Mouse (Mus musculus) CH12.LX (cell line): ENCODE measurements at regions not wholly inside any gene's neighbourhood (a gene's known extent, or its start where the extent isn't known, plus 50 kb on each side); places are given as distances from the start of the nearest gene placed in this dataset.

Experiments used
- DNase-seq: peaks from one replicate; pipeline ENCODE4 v3.0.0-alpha.2; 2013; ENCODE audit errors: extremely low read depth
- H3K27ac ChIP-seq: 2 replicates; pipeline ENCODE4 v1.5.1; 2012; ENCODE audit warnings: low read depth, mild to moderate bottlenecking, control low read depth, moderate library complexity; ENCODE audit not compliant: insufficient read depth
- H3K27me3 ChIP-seq: replicated peaks from 2 replicates; pipeline ENCODE3; 2012; ENCODE audit warnings: inconsistent platforms
- H3K36me3 ChIP-seq, 2 experiments: replicated peaks in 1 of 2; 2 replicates each; pipeline versions ENCODE3 to v1.6.1; 2012; ENCODE audit warnings: inconsistent platforms in 1 of 2, low read length in 1 of 2, mild to moderate bottlenecking in 1 of 2, mixed read lengths in 1 of 2, moderate library complexity in 1 of 2; ENCODE audit not compliant: control insufficient read depth in 1 of 2, insufficient read depth in 1 of 2
- H3K4me1 ChIP-seq, 2 experiments: 2 replicates each; pipeline ENCODE4 v1.6.1; 2012; ENCODE audit warnings: inconsistent platforms in 1 of 2, moderate library complexity in 1 of 2; ENCODE audit not compliant: insufficient read depth in 2 of 2, control insufficient read depth in 1 of 2
- H3K4me2 ChIP-seq: 2 replicates; pipeline ENCODE4 v1.6.1; 2012; ENCODE audit warnings: low read depth, mild to moderate bottlenecking, control low read depth; ENCODE audit not compliant: poor library complexity, insufficient read depth, severe bottlenecking
- H3K4me3 ChIP-seq, 3 experiments: fragments of 150-350 bp in 1 of 3; sonication (generic) in 1 of 3; replicated peaks in 1 of 3; 2 replicates each; pipeline versions ENCODE3 to v1.5.1; 2011 to 2012; ENCODE audit warnings: low read depth in 2 of 3, low read length in 2 of 3, mild to moderate bottlenecking in 2 of 3, moderate library complexity in 2 of 3, control low read depth in 1 of 3, improper control_type of control experiment in 1 of 3, inconsistent platforms in 1 of 3, mixed read lengths in 1 of 3; ENCODE audit not compliant: poor library complexity in 1 of 3
- H3K79me2 ChIP-seq: replicated peaks from 2 replicates; pipeline ENCODE4 v1.6.1; 2012; ENCODE audit warnings: mild to moderate bottlenecking, moderate library complexity; ENCODE audit not compliant: control insufficient read depth, poor library complexity, insufficient read depth, severe bottlenecking; ENCODE audit errors: extremely low read depth
- H3K9ac ChIP-seq: 2 replicates; pipeline ENCODE4 v1.6.1; 2012; ENCODE audit warnings: low read depth, mild to moderate bottlenecking, control low read depth, moderate library complexity; ENCODE audit not compliant: insufficient read depth
- H3K9me3 ChIP-seq: replicated peaks from 2 replicates; pipeline ENCODE3; 2012; ENCODE audit warnings: low read length, inconsistent platforms, mixed read lengths
- BHLHE40 ChIP-seq: IDR thresholded peaks from 2 replicates; pipeline ENCODE4 v1.6.1; 2011; ENCODE audit warnings: mild to moderate bottlenecking, low read depth, low read length, improper control_type of control experiment
- CHD1 ChIP-seq: IDR thresholded peaks from 2 replicates; pipeline ENCODE4 v1.6.1; 2012; ENCODE audit warnings: low read depth, low read length, improper control_type of control experiment, inconsistent platforms
- CHD2 ChIP-seq: IDR thresholded peaks from 2 replicates; pipeline ENCODE4 v1.6.1; 2011; ENCODE audit warnings: low read length, improper control_type of control experiment
- CTCF ChIP-seq, 2 experiments: IDR thresholded peaks in 1 of 2; conservative IDR thresholded peaks in 1 of 2; 2 replicates each; pipeline ENCODE4 v1.5.1; 2011 to 2012; ENCODE audit warnings: low read depth in 2 of 2, low read length in 2 of 2, improper control_type of control experiment in 1 of 2, inconsistent platforms in 1 of 2, mild to moderate bottlenecking in 1 of 2, moderate library complexity in 1 of 2
- ELF1 ChIP-seq: IDR thresholded peaks from 2 replicates; pipeline ENCODE4 v1.6.1; 2014; ENCODE audit warnings: low read depth, mild to moderate bottlenecking, inconsistent platforms, low read length, improper control_type of control experiment
- EP300 ChIP-seq: IDR thresholded peaks from 2 replicates; pipeline ENCODE4 v1.6.1; 2011; ENCODE audit warnings: low read length, improper control_type of control experiment
- HCFC1 ChIP-seq: IDR thresholded peaks from 2 replicates; pipeline ENCODE4 v1.6.1; 2012; ENCODE audit warnings: low read depth, mild to moderate bottlenecking, inconsistent platforms, low read length, improper control_type of control experiment
- IRF4 ChIP-seq: IDR thresholded peaks from 2 replicates; pipeline ENCODE4 v1.6.1; 2014; ENCODE audit warnings: low read depth, mild to moderate bottlenecking, inconsistent platforms, low read length, improper control_type of control experiment
- MAZ ChIP-seq: IDR thresholded peaks from 2 replicates; pipeline ENCODE4 v1.6.1; 2012; ENCODE audit warnings: low read depth, mild to moderate bottlenecking, inconsistent platforms, low read length, improper control_type of control experiment, moderate library complexity
- MXI1 ChIP-seq: IDR thresholded peaks from 2 replicates; pipeline ENCODE4 v1.6.1; 2011; ENCODE audit warnings: mild to moderate bottlenecking, low read depth, low read length, improper control_type of control experiment
- MYC ChIP-seq: IDR thresholded peaks from 2 replicates; pipeline ENCODE4 v1.6.1; 2011; ENCODE audit warnings: low read depth, mild to moderate bottlenecking, improper control_type of control experiment, low read length
- NELFE ChIP-seq: IDR thresholded peaks from 2 replicates; pipeline ENCODE4 v1.6.1; 2011; ENCODE audit warnings: low read depth, low read length, improper control_type of control experiment
- NRF1 ChIP-seq: IDR thresholded peaks from 2 replicates; pipeline ENCODE4 v1.6.1; 2014; ENCODE audit warnings: low read depth, mild to moderate bottlenecking, inconsistent platforms, low read length, improper control_type of control experiment, moderate library complexity
- PAX5 ChIP-seq: IDR thresholded peaks from 2 replicates; pipeline ENCODE4 v1.6.1; 2012; ENCODE audit warnings: low read length, inconsistent platforms, mixed read lengths
- POLR2AphosphoS2 ChIP-seq: IDR thresholded peaks from 2 replicates; pipeline ENCODE4 v1.6.1; 2011; ENCODE audit warnings: low read depth, low read length, improper control_type of control experiment
- SMC3 ChIP-seq: IDR thresholded peaks from 2 replicates; pipeline ENCODE4 v1.6.1; 2011; ENCODE audit warnings: low read depth, low read length, improper control_type of control experiment
- TBP ChIP-seq: conservative IDR thresholded peaks from 2 replicates; pipeline ENCODE4 v1.6.1; 2011; ENCODE audit warnings: low read depth, low read length, improper control_type of control experiment
- USF1 ChIP-seq: IDR thresholded peaks from 2 replicates; pipeline ENCODE4 v1.6.1; 2014; ENCODE audit warnings: low read depth, mild to moderate bottlenecking, inconsistent platforms, low read length, improper control_type of control experiment
- USF2 ChIP-seq: conservative IDR thresholded peaks from 2 replicates; pipeline ENCODE4 v1.6.1; 2011; ENCODE audit warnings: low read depth, low read length, improper control_type of control experiment
- ZKSCAN1 ChIP-seq: IDR thresholded peaks from 2 replicates; pipeline ENCODE4 v1.6.1; 2012; ENCODE audit warnings: low read depth, inconsistent platforms, low read length, improper control_type of control experiment, borderline replicate concordance
- ZMIZ1 ChIP-seq: IDR thresholded peaks from 2 replicates; pipeline ENCODE4 v1.6.1; 2012; ENCODE audit warnings: low read depth, mild to moderate bottlenecking, inconsistent platforms, low read length, improper control_type of control experiment
- ZNF384 ChIP-seq: IDR thresholded peaks from 2 replicates; pipeline ENCODE4 v1.6.1; 2012; ENCODE audit warnings: low read depth, low read length, improper control_type of control experiment, inconsistent platforms
- dilution Hi-C: fragments of 300-500 bp; cut with MboI; formaldehyde crosslinking; loops from 2 replicates; pipeline ENCODE4 v1.14.3; 2020; ENCODE audit warnings: low sequenced_read_pairs; ENCODE audit not compliant: extremely low pct_unique_long_range_greater_than_20kb, extremely low pct_ligation_motif_present
- in situ Hi-C: fragments of 300-500 bp; cut with MboI; formaldehyde crosslinking; loops from 3 replicates; pipeline ENCODE4 v1.14.3; 2019; ENCODE audit warnings: low sequenced_read_pairs, low pct_ligation_motif_present, low pct_unique_long_range_greater_than_20kb, mixed read lengths

DNA sequence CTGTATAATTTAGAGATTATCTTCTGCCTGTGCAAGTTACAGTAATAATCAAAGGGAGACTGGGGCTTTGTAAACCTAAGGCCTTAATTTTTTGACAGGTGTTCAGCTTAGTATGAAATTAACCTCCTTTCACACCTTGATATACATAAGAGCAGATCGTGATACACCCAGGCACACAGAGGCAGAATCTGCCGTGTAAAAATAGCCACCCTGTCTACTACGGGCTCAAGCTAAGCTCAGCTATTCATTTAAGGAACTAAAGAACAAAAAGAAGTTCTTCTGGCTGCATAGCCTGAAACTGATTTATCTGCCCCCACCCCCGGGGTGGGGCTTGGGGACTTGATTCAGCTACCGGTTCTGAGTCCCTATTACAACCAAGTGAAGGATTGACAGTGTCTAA lies 128.0 kb downstream of the Galc start:
- dilution Hi-C loops: no loop called here
- H3K4me1 ChIP-seq: no peaks in the 10 kb centered on the region
- no peak overlapping the region for H3K4me2 ChIP-seq
- H3K9me3 ChIP-seq: no peaks in the 10 kb centered on the region
- H3K27me3 ChIP-seq: no peaks in the 10 kb centered on the region
- in situ Hi-C loops: no loop called here
- no peak for DNase-seq
- H3K79me2 ChIP-seq: no peaks in the 10 kb centered on the region; the same call in 1 of the 2 replicates
- no peak overlapping the region for H3K9ac ChIP-seq
- TF ChIP-seq NRF1: no peak
- no peak for TF ChIP-seq ZNF384
- no peak for TF ChIP-seq USF1
- no peak for TF ChIP-seq CHD1
- no peak for TF ChIP-seq TBP
- no peak for TF ChIP-seq BHLHE40
- TF ChIP-seq HCFC1: no peak
- TF ChIP-seq CTCF (conservative IDR thresholded peaks at IDR 0.05 in 1 of 2, IDR thresholded peaks at IDR 0.05 in 1 of 2; ENCODE audit: low read depth in 2 of 2, low read length in 2 of 2): no peak
- TF ChIP-seq MYC: no peak
- no peak for TF ChIP-seq NELFE
- no peak for TF ChIP-seq ZMIZ1
- TF ChIP-seq MXI1: no peak
- no peak overlapping the region for H3K27ac ChIP-seq
- no peak overlapping the region for H3K4me3 ChIP-seq
- H3K36me3 ChIP-seq: no peaks in the 10 kb centered on the region

DNA sequence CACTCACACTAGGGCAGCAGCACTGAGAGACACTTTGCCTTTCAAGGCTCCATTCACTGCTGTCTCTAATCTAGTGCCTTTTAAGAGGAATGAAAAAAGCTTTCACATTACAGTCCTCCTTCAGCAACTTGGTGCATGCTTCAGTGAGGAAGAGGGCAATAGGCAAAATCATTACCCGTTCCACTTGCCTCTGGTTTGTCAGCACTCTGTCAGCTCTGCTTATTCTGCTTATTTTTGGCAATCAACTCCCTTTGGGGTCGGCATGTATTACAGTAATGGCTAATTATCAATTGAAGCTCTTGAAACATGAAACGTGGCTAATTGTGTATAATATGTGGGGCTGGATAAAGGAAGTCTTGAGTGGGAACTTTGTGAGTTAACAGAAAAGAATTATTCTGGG lies 135.7 kb downstream of the Galc start:
- TF ChIP-seq CHD1 (no peak), ZNF384 (no peak), EP300 (no peak), IRF4 (no peak), NRF1 (no peak), ZMIZ1 (no peak), ELF1 (no peak), USF2 (no peak), USF1 (no peak), MYC (no peak), MAZ (no peak), BHLHE40 (no peak), PAX5 (no peak), POLR2AphosphoS2 (no peak), CHD2 (no peak), SMC3 (no peak), ZKSCAN1 (no peak)
- Histone ChIP-seq H3K9ac (no peak overlapping the region), H3K27me3 (no peaks in the 10 kb centered on the region), H3K27ac (no peak overlapping the region), H3K36me3 (no peaks in the 10 kb centered on the region), H3K4me2 (no peak overlapping the region), H3K79me2 (no peaks in the 10 kb centered on the region), H3K4me1 (no peaks in the 10 kb centered on the region), H3K4me3 (no peak overlapping the region), H3K9me3 (no peaks in the 10 kb centered on the region)
- dilution Hi-C loops (no loop called here), in situ Hi-C loops (no loop called here)
- no peak for DNase-seq
